Mouse (Mus musculus): ENCODE results near the gene Rad51d. TPM values are rescaled to one million over a fixed set of nuclear protein-coding genes. Genes with fewer than 3 reads are reported as not detected.

Gene Rad51d
- total RNA-seq, 2 experiments from 2014 or later, result 8.0 to 9.3 TPM

DNA sequence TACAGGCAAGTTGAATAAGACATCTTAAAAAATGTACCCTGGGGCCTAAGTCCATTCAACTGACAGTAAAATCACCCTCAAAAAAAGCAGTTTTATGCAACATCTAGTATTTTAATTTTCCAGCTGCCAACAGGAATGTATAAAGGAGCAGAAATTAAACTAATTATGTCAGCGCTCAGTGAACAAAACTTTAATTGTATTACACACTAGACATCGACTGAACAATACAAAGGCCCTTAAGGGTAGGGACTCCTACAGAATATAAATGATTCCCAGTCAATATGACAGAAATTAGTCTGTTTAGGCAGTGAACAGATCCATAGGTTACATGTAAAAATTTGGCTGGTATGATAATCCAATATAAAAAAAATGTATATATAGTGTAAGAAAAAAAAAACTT, 27.4 kb downstream of the Rad51d start:
- no peak for DNase-seq (ENCODE audit: low spot score)
- intact Hi-C loops (cut with DNase I), result no loop called here

DNA sequence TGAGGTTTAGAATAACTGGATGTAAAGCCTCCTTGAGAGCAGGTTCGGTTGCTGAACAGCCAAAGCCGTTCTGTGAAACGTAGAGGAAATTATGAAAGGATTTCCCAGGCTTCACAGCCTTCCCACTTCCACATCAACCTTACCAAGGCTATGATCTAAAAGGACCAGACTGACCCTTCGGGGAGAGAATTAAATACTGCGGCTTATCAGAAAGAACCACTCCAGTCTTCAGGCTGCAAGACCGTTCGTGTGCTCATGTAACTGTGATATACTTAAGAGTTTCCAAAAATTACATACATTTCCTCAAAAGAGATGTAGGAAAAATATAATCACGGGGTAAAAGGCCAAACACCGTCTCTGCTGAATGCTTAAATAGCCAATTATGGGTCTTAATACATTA, 27.8 kb downstream of the Rad51d start:
- intact Hi-C loops (cut with DNase I), result no loop called here
- no peak for DNase-seq (ENCODE audit: low spot score)

GRCm38 (mm10) chr11:82861558-82861957, 28.9 kb downstream of the Rad51d start:
- no peak for DNase-seq (ENCODE audit: low spot score)
- intact Hi-C loops (cut with DNase I), result no loop called here

DNA sequence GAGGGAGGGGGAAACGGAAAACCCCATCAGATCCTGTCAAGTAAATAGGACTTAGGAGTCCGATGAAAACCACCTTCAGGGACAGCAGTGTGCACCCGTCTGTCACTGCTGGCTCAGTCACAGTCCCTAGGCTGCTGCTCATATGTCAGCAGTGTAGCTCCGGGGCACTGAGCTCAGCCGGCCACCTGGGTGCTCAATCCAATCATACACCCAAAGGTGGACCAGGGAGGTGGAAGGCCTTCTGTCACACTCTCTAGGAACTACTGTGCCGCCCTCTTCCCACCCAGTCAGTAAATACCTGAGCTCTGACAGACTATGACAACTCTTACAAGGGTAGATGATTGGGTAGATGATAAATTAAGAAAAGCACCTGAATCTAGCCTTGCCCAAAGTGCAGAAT, 29.7 kb downstream of the Rad51d start:
- DNase-seq (ENCODE audit: low spot score), result no peak
- intact Hi-C loops (cut with DNase I), result no loop called here

- DNase-seq (ENCODE audit: low spot score), result no peak
- intact Hi-C loops (cut with DNase I), result no loop called here
Measured at GRCm38 (mm10) chr11:82857307-82857848, 33.0 kb downstream of the Rad51d start.

- intact Hi-C loops (cut with DNase I), result no loop called here
- no peak for DNase-seq (ENCODE audit: low spot score)
Measured at GRCm38 (mm10) chr11:82856032-82856431, 34.4 kb downstream of the Rad51d start.

DNA sequence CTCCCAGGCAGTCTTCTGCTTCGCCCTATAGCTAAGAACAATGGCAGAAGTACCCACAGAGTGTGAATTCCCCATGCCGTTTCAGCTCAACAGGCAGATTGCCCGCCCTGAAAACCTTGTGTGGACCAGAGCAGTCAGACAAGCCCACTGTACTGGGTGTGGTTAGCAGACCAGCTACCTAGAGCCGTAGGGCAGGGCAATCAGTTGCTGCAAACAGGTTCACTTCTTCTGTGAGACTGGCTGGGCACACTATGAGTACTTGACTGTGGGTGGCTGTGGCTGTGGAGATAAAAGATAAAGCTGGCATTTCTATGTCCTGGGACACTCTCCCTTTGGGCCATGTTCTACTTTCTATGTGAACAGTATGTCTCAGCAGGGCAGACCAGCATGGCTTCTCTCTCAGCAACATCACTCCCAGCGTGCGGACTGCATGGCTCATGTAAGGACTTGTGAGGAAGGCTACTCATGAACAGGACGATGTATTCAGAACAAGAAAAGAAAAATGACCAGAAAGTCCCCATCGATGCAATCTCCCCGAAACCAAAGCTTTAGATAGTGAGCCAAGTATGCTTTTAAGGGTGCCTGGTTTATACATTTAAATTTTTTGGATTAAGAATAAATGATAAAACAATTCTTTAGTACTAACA, 35.0 kb downstream of the Rad51d start:
- intact Hi-C loops (cut with DNase I), result no loop called here
- DNase-seq (ENCODE audit: low spot score), result no peak

DNA sequence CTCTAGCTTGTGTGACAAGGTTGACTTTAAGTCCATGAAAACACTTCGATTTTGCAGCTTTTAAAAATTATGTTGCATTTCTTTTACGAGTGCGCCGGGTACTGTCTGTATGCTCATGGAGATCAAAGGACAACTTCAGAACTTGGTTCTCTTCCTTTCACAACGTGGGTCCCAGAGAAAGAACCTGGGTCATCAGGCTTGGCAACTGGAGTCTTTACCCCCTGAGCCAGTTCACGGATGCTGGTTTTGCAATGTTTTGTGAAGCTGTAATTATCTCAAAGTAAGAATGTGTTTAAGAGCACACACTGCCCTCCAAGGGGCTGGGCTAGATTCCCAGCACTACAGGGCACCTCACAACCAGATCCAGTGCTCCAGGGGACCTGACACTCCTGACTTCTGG, 36.3 kb downstream of the Rad51d start:
- intact Hi-C loops (cut with DNase I), result no loop called here
- no peak for DNase-seq (ENCODE audit: low spot score)

- intact Hi-C loops (cut with DNase I), result no loop called here
- DNase-seq (ENCODE audit: low spot score), result no peak
Measured at GRCm38 (mm10) chr11:82852958-82853357, 37.5 kb downstream of the Rad51d start.

GRCm38 (mm10) chr11:82852540-82852939, 37.9 kb downstream of the Rad51d start:
- no peak for DNase-seq (ENCODE audit: low spot score)
- intact Hi-C loops (cut with DNase I), result no loop called here

DNA sequence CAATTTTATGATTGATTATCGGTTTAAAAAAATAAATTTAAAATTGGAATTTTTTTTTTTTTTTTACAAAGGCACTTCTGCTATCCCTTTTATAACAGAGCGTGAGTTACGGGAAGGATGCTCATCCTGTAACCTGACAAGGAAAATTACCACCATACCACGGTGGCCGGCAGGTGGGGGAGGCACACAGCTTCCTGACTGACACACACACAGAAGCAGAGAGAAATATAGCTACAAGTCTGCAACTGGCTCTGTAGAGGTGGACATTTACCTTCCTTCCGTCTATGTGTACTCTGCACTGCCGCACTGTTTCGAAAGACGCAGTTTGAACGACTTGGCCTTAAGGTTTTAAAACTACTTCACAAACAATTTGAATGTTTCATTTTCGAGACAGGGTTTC, 38.3 kb downstream of the Rad51d start:
- DNase-seq (ENCODE audit: low spot score), result no peak
- intact Hi-C loops (cut with DNase I), result no loop called here

GRCm38 (mm10) chr11:82850259-82850658, 40.2 kb downstream of the Rad51d start:
- no peak for DNase-seq (ENCODE audit: low spot score)
- intact Hi-C loops (cut with DNase I), result no loop called here

- intact Hi-C loops (cut with DNase I), result no loop called here
- no peak for DNase-seq (ENCODE audit: low spot score)
Measured at GRCm38 (mm10) chr11:82847571-82848000, 42.8 kb downstream of the Rad51d start.

GRCm38 (mm10) chr11:82846938-82847337, 43.5 kb downstream of the Rad51d start:
- DNase-seq (ENCODE audit: low spot score), result no peak
- intact Hi-C loops (cut with DNase I), result no loop called here

DNA sequence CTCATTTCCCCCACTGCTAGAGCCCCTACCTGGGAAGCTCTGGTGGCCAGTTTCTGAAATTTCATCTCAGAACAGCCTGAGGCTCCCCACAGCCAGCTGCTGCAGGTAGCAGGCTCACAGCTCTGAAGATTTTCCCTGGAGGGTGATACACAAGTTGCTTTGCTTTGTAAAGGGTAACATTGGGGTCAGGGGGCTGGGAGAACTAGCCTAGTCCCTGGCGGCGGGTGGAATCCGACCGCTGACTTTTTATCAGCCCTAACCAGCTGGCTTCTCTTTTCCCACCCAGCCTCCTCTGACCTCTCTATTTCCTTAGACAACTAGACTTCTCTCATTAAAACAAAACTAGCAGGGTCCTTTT, 44.4 kb downstream of the Rad51d start:
- no peak for DNase-seq (ENCODE audit: low spot score)
- intact Hi-C loops (cut with DNase I), result no loop called here

- intact Hi-C loops (cut with DNase I), result no loop called here
Measured at GRCm38 (mm10) chr11:82845415-82846078, 44.9 kb downstream of the Rad51d start.

GRCm38 (mm10) chr11:82844771-82845414, 45.5 kb downstream of the Rad51d start:
- DNase-seq (ENCODE audit: low spot score), result no peak
- intact Hi-C loops (cut with DNase I), result no loop called here

More at GRCm38 (mm10) chr11:82845415-82846078, 44.9 kb downstream of the Rad51d start:
- peak; percentile 49 for DNase-seq (ENCODE audit: low spot score)

GRCm38 (mm10) chr11:82838511-82838910, 51.9 kb downstream of the Rad51d start:
- no peak for DNase-seq (ENCODE audit: low spot score)
- intact Hi-C loops (cut with DNase I), result no loop called here

DNA sequence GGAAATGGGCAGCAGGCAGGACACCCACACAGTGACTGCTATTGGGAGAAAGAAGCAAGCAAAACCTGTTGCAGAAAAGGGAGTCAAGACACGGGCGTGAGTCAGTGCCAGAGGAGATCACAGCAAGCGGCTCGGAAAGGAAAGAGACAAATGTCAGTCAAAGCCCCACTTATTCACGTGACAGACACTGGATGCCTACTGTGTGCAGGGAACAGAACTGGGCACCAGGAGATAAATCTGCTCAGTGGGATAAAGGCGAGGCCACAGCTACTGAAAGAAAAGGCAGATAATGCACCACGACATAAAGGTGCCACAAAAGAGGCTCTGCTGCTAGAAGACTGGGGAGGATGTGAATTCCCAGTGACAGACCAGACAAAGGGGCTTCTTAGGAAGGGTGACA, 52.6 kb downstream of the Rad51d start:
- DNase-seq (ENCODE audit: low spot score), result no peak
- intact Hi-C loops (cut with DNase I), result no loop called here

DNA sequence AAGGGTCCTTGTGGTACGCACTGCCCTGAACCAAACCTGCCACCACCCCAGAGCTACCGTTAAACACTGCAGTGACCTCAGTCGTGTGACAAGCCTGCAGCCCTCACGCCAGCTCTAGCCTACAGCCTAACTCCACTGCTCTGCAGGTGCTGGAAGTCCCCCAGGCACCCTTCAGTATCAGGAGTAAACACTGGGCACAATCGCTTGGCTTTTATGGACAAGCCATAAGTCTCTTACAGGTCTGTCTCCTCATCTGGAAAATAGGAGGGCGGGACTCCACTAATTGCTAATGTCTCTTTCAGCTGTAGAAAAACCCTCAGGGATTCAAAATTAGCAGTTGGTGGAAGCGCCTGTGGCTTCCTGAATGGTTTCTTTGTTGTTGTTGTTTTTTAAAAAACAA, 53.2 kb downstream of the Rad51d start:
- no peak for DNase-seq (ENCODE audit: low spot score)
- intact Hi-C loops (cut with DNase I), result no loop called here
